ENCODE assay signal across 15 mouse cellular contexts in genomic region chr15:29234635-29235034, GRCm38 (mm10).
A peak's percentile ranks its signal among the peaks of the same experiment; 100 is the strongest.
DNase-seq lines count a peak whose midpoint lies in the region; TF ChIP-seq lines count a peak whose summit lies in the region.
"Had no signal": no experiment of that assay in that cellular context is flagged by ENCODE, and none has a peak within 500 bp of the region (broad histone marks: within the 10 kb centered on the region; RNA-seq: fewer than 3 reads in every experiment).

No protein-coding gene starts in this region.

- TF ChIP-seq POLR2A in MEL (IDR thresholded peaks at IDR 0.05; ENCODE audit: control insufficient read depth in 1 of 2, insufficient read depth in 1 of 2, low read depth in 1 of 2, low read length in 2 of 2, poor library complexity in 1 of 2) = no peak
- no peak for TF ChIP-seq POLR2A in embryonic fibroblast, embryonic 13.5 days (IDR thresholded peaks at IDR 0.05; ENCODE audit: low read depth, low read length)

- no peaks in the 10 kb centered on the region for H3K79me2 ChIP-seq in MEL (ENCODE audit: control insufficient read depth, insufficient read depth, low read length, poor library complexity)

- no peak for TF ChIP-seq EP300 in MEL (IDR thresholded peaks at IDR 0.05; ENCODE audit: low read depth in 1 of 2, low read length in 2 of 2)

- H3K4me3 ChIP-seq in left cerebral cortex, adult 2 months = no peak overlapping the region
- H3K4me3 ChIP-seq in MEL (ENCODE audit: control insufficient read depth in 1 of 2, insufficient read depth in 1 of 2, low read depth in 2 of 2, low read length in 2 of 2) = no peak overlapping the region
- H3K4me3 ChIP-seq in embryonic fibroblast, embryonic 13.5 days (ENCODE audit: insufficient read depth, low read length) = no peak overlapping the region
- H3K4me3 ChIP-seq: embryonic facial prominence, embryonic 12.5 days; forebrain, embryonic 13.5 days; limb, embryonic 10.5 days; neural tube, embryonic 12.5 days had no signal

- H3K36me3 ChIP-seq in MEL (ENCODE audit: control insufficient read depth in 1 of 2, insufficient read depth in 2 of 2, low read length in 2 of 2) = no peaks in the 10 kb centered on the region
- H3K36me3 ChIP-seq: embryonic facial prominence, embryonic 12.5 days; limb, embryonic 10.5 days; neural tube, embryonic 12.5 days had no signal

- H3K9ac ChIP-seq in MEL (ENCODE audit: control insufficient read depth, low read depth, low read length, poor library complexity, severe bottlenecking) = no peak overlapping the region
- H3K9ac ChIP-seq: embryonic facial prominence, embryonic 12.5 days; forebrain, embryonic 13.5 days; neural tube, embryonic 12.5 days had no signal

- peak; percentile 22 for DNase-seq in cerebellum, postnatal 10 days
- DNase-seq in cerebellum, adult 18-20 months = no peak
- no peak for DNase-seq in left cerebral cortex, adult 2 months (ENCODE audit: extremely low spot score in 1 of 2, low spot score in 2 of 2)
- no peak for DNase-seq in left cerebral cortex, postnatal 10 days (ENCODE audit: extremely low spot score in 1 of 2, low spot score in 2 of 2)
- DNase-seq in MEL (ENCODE audit: low read depth, low spot score) = peak; percentile 5
- no peak for DNase-seq in thymus, postnatal 14 days
- DNase-seq: cerebellum, adult 8-10 months; heart, postnatal 36 days; kidney, postnatal 14 days; thymus, postnatal 25 days had no signal

- H3K9me3 ChIP-seq in MEL (replicated peaks; ENCODE audit: insufficient read depth, low read length) = no peaks in the 10 kb centered on the region; the same call in 1 of the 2 replicates
- H3K9me3 ChIP-seq: embryonic facial prominence, embryonic 12.5 days; forebrain, embryonic 13.5 days; limb, embryonic 10.5 days; neural tube, embryonic 12.5 days had no signal

- TF ChIP-seq RAD21 in MEL (IDR thresholded peaks at IDR 0.05; ENCODE audit: low read depth, low read length) = no peak; the same call in 1 of the 2 replicates

- H3K27ac ChIP-seq in left cerebral cortex, adult 2 months = no peak overlapping the region
- H3K27ac ChIP-seq in MEL (ENCODE audit: control insufficient read depth, low read depth, low read length) = no peak overlapping the region
- no peak overlapping the region for H3K27ac ChIP-seq in embryonic fibroblast, embryonic 13.5 days (ENCODE audit: insufficient read depth, low read length)
- H3K27ac ChIP-seq: embryonic facial prominence, embryonic 12.5 days; forebrain, embryonic 13.5 days; limb, embryonic 10.5 days; neural tube, embryonic 12.5 days had no signal

- H3K4me1 ChIP-seq in MEL (ENCODE audit: control insufficient read depth in 1 of 2, insufficient read depth in 2 of 2, low read length in 2 of 2) = no peaks in the 10 kb centered on the region
- H3K4me1 ChIP-seq in embryonic fibroblast, embryonic 13.5 days (ENCODE audit: control insufficient read depth, insufficient read depth, low read length) = no peaks in the 10 kb centered on the region
- H3K4me1 ChIP-seq: embryonic facial prominence, embryonic 12.5 days; forebrain, embryonic 13.5 days; limb, embryonic 10.5 days; neural tube, embryonic 12.5 days had no signal

- TF ChIP-seq CTCF in left cerebral cortex, adult 2 months (IDR thresholded peaks at IDR 0.05) = peak; percentile 20
- TF ChIP-seq CTCF in MEL (IDR thresholded peaks at IDR 0.05 in 2 of 3, conservative IDR thresholded peaks at IDR 0.05 in 1 of 3; ENCODE audit: control insufficient read depth in 1 of 3, insufficient read depth in 1 of 3, low read depth in 2 of 3, low read length in 3 of 3, poor library complexity in 1 of 3, severe bottlenecking in 1 of 3) = peak in 2 of 3 experiments; percentile 5 to 19; a peak in 3 of 6 replicates
- TF ChIP-seq CTCF in embryonic fibroblast, embryonic 13.5 days (IDR thresholded peaks at IDR 0.05; ENCODE audit: borderline replicate concordance, insufficient read depth, low read length) = peak; percentile 34; the same call in 1 of the 2 replicates

- intact Hi-C loops in left cerebral cortex, adult 2 months (cut with DNase I) = no loop called here
- intact Hi-C loops in left cerebral cortex, postnatal 10 days (cut with DNase I) = no loop called here

- no peaks in the 10 kb centered on the region for H3K27me3 ChIP-seq in MEL (ENCODE audit: control insufficient read depth in 1 of 2, insufficient read depth in 2 of 2, low read length in 2 of 2)
- H3K27me3 ChIP-seq: embryonic facial prominence, embryonic 12.5 days; forebrain, embryonic 13.5 days; neural tube, embryonic 12.5 days had no signal

TF ChIP-seq in MEL, 35 proteins besides CTCF, POLR2A, EP300 and RAD21:
- TF ChIP-seq GABPA (IDR thresholded peaks at IDR 0.05; ENCODE audit: low read depth, low read length) (no peak), SMC3 (IDR thresholded peaks at IDR 0.05; ENCODE audit: low read depth, low read length) (peak; percentile 11; the same call in 1 of the 2 replicates)

Comparison
In these comparisons a context has a peak if more than half of its experiments do, and no peak if none do; other contexts are left out.
1. DNase-seq: peak in cerebellum, postnatal 10 days (2 of 2) and MEL (single experiment); none in cerebellum, adult 18-20 months (0 of 2), left cerebral cortex, adult 2 months (0 of 2), left cerebral cortex, postnatal 10 days (0 of 2) and thymus, postnatal 14 days (single experiment).
2. Peak in every context shown above with its lines, with median percentiles within 50 percentile points of each other: CTCF ChIP-seq.